In the genomic region with DNA sequence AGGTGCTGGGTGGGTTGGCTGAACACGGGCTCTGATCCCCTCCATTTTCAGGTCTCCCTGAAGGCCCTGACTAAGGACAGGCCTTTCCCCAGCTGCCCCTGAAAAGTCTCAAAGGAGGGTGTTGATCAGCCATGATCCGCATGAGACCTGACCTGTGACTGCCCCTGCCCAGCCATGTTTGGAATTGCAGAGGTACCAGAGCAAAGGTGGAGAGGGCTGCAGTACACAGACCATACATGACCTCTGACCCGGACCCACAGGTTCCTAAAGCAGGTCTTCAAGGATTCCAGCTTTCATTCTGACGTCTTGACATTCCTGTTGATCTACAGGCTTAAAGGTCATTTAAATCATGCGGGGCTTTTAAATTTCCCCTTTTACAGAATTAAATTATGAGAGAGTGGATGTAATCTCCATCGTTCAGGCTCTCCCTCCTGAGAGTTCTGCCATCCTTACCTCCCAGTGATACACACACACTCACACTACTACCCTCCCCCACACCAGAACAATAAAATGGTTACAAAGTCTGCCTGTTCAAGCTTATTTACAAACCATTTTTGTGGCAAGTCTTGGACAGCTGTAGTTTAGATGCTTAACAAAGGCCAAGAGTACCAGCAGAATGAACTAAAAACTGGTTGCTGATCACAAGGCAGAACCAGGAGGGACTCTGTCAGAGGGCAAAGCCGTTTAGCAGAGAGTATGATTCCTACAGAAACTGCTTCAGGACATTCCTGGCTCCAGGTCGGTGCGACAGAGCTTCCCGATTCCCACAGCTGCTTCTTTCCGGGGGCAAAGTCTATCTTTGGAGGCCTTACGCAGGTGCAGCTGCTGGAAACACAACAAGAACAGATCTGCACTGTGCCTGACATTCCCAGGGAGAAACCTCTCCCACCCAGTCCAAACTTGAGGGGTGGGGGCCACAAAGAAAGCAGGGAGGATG, we compare ENCODE assay signal across 18 mouse cellular contexts. TPM values are rescaled to one million over a fixed set of nuclear protein-coding genes. Genes with fewer than 3 reads are reported as not detected.
DNase-seq lines count a peak whose midpoint lies in the region; ATAC-seq and TF ChIP-seq lines count a peak whose summit lies in the region.
"Had no signal": no experiment of that assay in that cellular context is flagged by ENCODE, and none has a peak within 500 bp of the region (broad histone marks: within the 10 kb centered on the region; RNA-seq: fewer than 3 reads in every experiment).

No protein-coding gene starts in this region.

- H3K9me3 ChIP-seq in liver, embryonic 12.5 days (replicated peaks): no peaks in the 10 kb centered on the region
- H3K9me3 ChIP-seq in stomach, postnatal 0 days (ENCODE audit: control insufficient read depth, low read length): no peaks in the 10 kb centered on the region
- no peaks in the 10 kb centered on the region for H3K9me3 ChIP-seq in midbrain, embryonic 10.5 days (replicated peaks)
- H3K9me3 ChIP-seq: hindbrain, embryonic 12.5 days; limb, embryonic 15.5 days had no signal

- no peak overlapping the region for H3K9ac ChIP-seq in liver, embryonic 12.5 days
- H3K9ac ChIP-seq in stomach, postnatal 0 days (ENCODE audit: low read length): no peak overlapping the region
- H3K9ac ChIP-seq: hindbrain, embryonic 12.5 days; limb, embryonic 15.5 days had no signal

- 0 out of 2 replicates have a peak overlapping the region, but pooled peaks have one; percentile 32 for H3K27ac ChIP-seq in liver, embryonic 12.5 days
- H3K27ac ChIP-seq in stomach, postnatal 0 days (replicated peaks): peak overlapping the region; percentile 77
- H3K27ac ChIP-seq in midbrain, embryonic 10.5 days (replicated peaks): no peak overlapping the region
- H3K27ac ChIP-seq: hindbrain, embryonic 12.5 days; limb, embryonic 15.5 days had no signal

- intact Hi-C loops in left cerebral cortex, postnatal 36 days (cut with DNase I): no loop called here

- TF ChIP-seq EP300 in stomach, postnatal 0 days (optimal IDR thresholded peaks at IDR 0.05): no peak

- H3K36me3 ChIP-seq in liver, embryonic 12.5 days: no peaks in the 10 kb centered on the region
- H3K36me3 ChIP-seq in stomach, postnatal 0 days (ENCODE audit: control insufficient read depth, insufficient read depth, low read length): no peaks in the 10 kb centered on the region
- H3K36me3 ChIP-seq in midbrain, embryonic 10.5 days: no peaks in the 10 kb centered on the region
- H3K36me3 ChIP-seq: hindbrain, embryonic 12.5 days; limb, embryonic 15.5 days had no signal

- TF ChIP-seq CTCF in stomach, postnatal 0 days (IDR thresholded peaks at IDR 0.05; ENCODE audit: low read depth): no peak

- no peaks in the 10 kb centered on the region for H3K27me3 ChIP-seq in liver, embryonic 12.5 days (replicated peaks)
- H3K27me3 ChIP-seq in stomach, postnatal 0 days (ENCODE audit: control insufficient read depth, insufficient read depth, low read length): no peaks in the 10 kb centered on the region
- H3K27me3 ChIP-seq in midbrain, embryonic 10.5 days (ENCODE audit: low read depth, poor library complexity, severe bottlenecking): no peaks in the 10 kb centered on the region
- H3K27me3 ChIP-seq: hindbrain, embryonic 12.5 days; limb, embryonic 15.5 days had no signal

- no peak overlapping the region for H3K4me3 ChIP-seq in liver, embryonic 12.5 days
- H3K4me3 ChIP-seq in stomach, postnatal 0 days (ENCODE audit: low read depth, low read length): no peak overlapping the region
- H3K4me3 ChIP-seq in midbrain, embryonic 10.5 days: no peak overlapping the region
- H3K4me3 ChIP-seq: erythroblast, embryonic 14.5 days; hindbrain, embryonic 12.5 days; limb, embryonic 15.5 days; megakaryocyte, embryonic 14.5 days had no signal

- H3K4me1 ChIP-seq in liver, embryonic 12.5 days: 0 out of 2 replicates have a peak, but pooled peaks cover 9% of the 10 kb centered on the region
- H3K4me1 ChIP-seq in stomach, postnatal 0 days (replicated peaks; ENCODE audit: control insufficient read depth, insufficient read depth): no peaks in the 10 kb centered on the region
- peaks cover 19% of the 10 kb centered on the region for H3K4me1 ChIP-seq in midbrain, embryonic 10.5 days
- H3K4me1 ChIP-seq: hindbrain, embryonic 12.5 days had no signal

- DNase-seq in heart, adult 11 months: peak; percentile 21
- no peak for DNase-seq in heart, adult 18-20 months
- peak; percentile 30 for DNase-seq in kidney, postnatal 10 days
- DNase-seq in stomach, postnatal 0 days (ENCODE audit: low spot score): peak; percentile 79
- DNase-seq in left cerebral cortex, postnatal 36 days (ENCODE audit: low spot score in 2 of 2): no peak
- no peak for DNase-seq in right cerebral cortex, postnatal 4 days
- DNase-seq in midbrain, embryonic 10.5 days (ENCODE audit: low spot score): no peak
- DNase-seq: adrenal gland, adult 2 months; cerebellum, postnatal 14 days; lung, postnatal 14 days; right cerebral cortex, adult 18-20 months had no signal

- ATAC-seq in liver, embryonic 12.5 days: 0 out of 2 replicates have a peak, but pooled peaks have one; percentile 30
- peak; percentile 90 for ATAC-seq in stomach, postnatal 0 days (ENCODE audit: low FRiP score, low TSS enrichment)
- ATAC-seq: forebrain, embryonic 16.5 days; inflammation-experienced regulatory T-cells, adult 6 months had no signal

- 58% methylated on average over 12 of the region's 12 CpGs for WGBS in liver, embryonic 12.5 days (ENCODE audit: insufficient replicate concordance)
- WGBS in stomach, postnatal 0 days: 53% methylated on average over 12 of the region's 12 CpGs
- 70% methylated on average over 12 of the region's 12 CpGs for WGBS in midbrain, embryonic 10.5 days

- no peak overlapping the region for H3K4me2 ChIP-seq in liver, embryonic 12.5 days
- no peak overlapping the region for H3K4me2 ChIP-seq in stomach, postnatal 0 days (replicated peaks; ENCODE audit: low read depth)
- H3K4me2 ChIP-seq: hindbrain, embryonic 12.5 days; limb, embryonic 15.5 days had no signal

RNA-seq across cellular contexts. Expression of a gene that starts 28.4 kb away (rescaled TPM):
- total RNA-seq in heart, adult 18-20 months (2021): 100 to 1,000 TPM; 384 to 392 TPM
- 158 and 161 TPM in 2 replicates for polyA plus RNA-seq in liver, embryonic 12.5 days (2016; fragmentation: Nextera tagmentation; extraction: Ambion mirVana)
- 220 and 244 TPM in 2 replicates for polyA plus RNA-seq in stomach, postnatal 0 days (2015; fragmentation: Nextera tagmentation; extraction: Ambion mirVana)
- total RNA-seq in left cerebral cortex, postnatal 36 days (2021): 100 to 1,000 TPM; 487 to 491 TPM
- 633 and 702 TPM in 2 replicates for polyA plus RNA-seq in midbrain, embryonic 10.5 days (2016; fragmentation: Nextera tagmentation; extraction: Ambion mirVana)

Comparison
In these comparisons a context has a peak if more than half of its experiments do, and no peak if none do; other contexts are left out.
1. DNase-seq: peak in heart, adult 11 months (single experiment), kidney, postnatal 10 days (single experiment) and stomach, postnatal 0 days (single experiment); none in heart, adult 18-20 months (0 of 2), left cerebral cortex, postnatal 36 days (0 of 2), right cerebral cortex, postnatal 4 days (single experiment) and midbrain, embryonic 10.5 days (single experiment).